Mouse (Mus musculus) left cerebral cortex, postnatal 14 days (tissue): ENCODE measurements around the gene Tlx2. TPM values are rescaled to one million over a fixed set of nuclear protein-coding genes. Genes with fewer than 3 reads are reported as not detected.

ENCODE experiments used
- DNase-seq, 2 experiments: peaks; one replicate each; pipeline ENCODE4 v3.0.0; 2021 to 2022; ENCODE audit warnings: low spot score in 2 of 2, mixed read lengths in 1 of 2
- intact Hi-C: fragments of 180-260 bp; cut with DNase I; formaldehyde crosslinking; loops from one replicate; pipeline ENCODE4 v1.15.1; 2025
- microRNA-seq, 2 experiments: library from miRNA; unstranded; fragments of <30 nt; microRNA quantifications; one replicate each; pipeline ENCODE4 v1.2.0; 2022
- total RNA-seq, 2 experiments: library from RNA; stranded (reverse); gene quantifications; 2 replicates each; pipeline ENCODE4 v1.2.3; 2021

Tlx2 gene
- total RNA-seq, 2 experiments from 2014 or later, result not detected

DNA sequence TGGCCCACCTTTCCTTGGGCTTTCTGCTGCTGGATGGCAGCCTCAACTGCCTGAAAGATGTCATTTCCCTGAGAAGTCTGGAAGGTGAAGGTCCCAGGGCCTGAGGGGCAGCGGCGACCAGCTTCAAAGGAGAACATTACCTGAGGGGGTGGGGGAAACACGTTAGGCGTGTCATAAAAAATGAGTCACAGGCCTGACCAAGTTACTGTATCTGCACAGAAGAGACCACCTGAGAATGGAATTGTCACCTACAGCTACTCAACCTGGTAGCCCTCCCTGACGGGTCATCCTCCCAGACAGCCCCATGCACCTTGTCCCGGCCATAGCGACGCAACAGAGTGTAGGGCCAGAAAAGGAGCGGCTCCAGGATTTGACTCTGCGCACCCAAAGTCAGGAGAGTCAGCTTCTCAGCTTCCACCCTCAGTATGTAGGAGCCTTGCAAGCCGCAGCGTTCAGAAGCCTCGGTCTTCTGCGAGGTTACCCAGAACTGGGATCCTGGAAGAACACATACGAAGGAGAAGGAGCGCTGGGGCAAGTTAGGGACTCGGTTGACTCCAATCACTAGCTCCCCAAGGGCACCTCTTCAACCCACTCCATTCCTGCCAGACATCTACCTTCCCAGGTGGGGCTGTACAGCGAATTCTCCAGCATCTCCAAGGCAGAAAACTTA, 38.0 kb downstream of the Tlx2 start:
- intact Hi-C loops, result no loop called here
- no peak for DNase-seq

DNA sequence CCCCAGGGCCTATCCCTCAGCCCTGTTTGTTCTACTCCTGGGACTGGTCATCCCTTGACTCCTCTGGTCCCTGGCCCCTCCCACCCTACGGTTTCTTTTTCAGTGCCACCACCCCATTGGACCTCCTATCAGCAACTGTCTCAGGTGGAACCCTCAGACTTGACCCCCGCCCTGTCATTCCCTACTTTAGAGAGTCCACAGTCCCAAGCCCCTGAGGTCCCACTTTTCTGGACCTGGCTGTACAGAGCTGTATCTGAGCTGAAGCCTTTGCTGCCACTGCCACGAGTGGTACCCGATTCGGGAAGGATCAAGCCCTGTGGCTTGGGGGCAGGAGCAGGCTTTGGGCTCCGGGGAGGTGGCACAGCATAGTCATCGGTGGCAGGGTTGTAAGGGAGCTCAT, 39.0 kb downstream of the Tlx2 start:
- intact Hi-C loops, result no loop called here
- no peak for DNase-seq

DNA sequence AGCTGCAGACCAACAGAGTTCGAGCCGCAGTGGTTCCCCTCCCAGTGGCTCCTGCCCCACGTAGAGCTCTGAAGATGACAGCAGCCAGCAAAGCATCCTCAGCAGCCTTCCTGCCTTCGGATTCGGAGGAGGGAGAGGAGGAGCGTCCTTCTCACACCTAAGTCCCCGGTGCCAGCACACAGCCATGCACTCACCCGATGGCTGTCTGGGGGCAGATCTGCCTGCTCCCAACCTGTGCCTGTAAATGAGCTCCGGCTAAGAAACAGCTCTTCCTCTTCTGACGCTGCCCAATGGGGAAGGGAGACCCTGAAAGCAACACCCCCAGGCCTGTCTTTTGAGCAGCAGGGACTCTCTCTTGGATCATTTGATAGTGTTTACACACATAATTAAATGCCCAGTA, 40.3 kb downstream of the Tlx2 start:
- no peak for DNase-seq
- intact Hi-C loops, result no loop called here

DNA sequence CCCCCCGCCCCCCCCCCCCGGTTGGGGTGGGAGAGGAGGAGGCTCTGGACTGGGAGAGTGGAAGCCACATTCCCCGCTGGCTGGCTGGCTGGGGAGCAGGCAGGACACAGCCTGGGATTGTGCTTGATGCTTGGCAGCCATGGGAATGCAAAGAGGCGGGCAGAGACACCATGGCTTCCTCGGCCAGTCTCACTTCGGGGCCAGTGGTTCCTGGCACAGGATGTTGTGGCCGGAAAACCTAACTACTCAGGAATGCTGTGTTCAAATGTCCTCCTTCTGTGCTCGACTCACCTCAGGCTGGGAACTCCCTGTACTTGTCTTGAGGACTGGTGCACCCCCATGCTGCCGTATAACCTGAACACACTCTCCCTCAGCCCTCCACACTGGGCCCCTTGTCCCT, 42.4 kb downstream of the Tlx2 start:
- no peak for DNase-seq
- intact Hi-C loops, result no loop called here

DNA sequence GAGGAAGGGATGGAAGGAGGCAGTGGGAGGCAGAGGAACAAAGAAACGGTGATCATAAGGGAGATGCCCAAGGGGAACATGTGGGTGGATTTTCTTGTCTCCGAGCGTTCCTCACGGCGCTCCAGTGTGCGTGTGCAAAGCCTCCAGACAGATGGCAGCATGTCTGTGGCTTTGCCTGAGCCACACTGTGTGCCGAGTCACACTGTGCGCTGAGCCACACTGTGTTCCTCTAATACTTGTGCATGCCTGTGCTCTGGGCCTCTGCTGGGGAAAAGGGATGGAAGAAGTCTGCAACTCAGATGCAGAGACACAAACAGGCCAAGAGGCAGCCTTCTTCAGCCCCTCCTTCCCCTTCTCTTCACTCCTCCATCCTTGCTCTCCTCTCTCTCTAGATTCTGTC, 42.8 kb downstream of the Tlx2 start:
- DNase-seq, result no peak
- intact Hi-C loops, result no loop called here

DNA sequence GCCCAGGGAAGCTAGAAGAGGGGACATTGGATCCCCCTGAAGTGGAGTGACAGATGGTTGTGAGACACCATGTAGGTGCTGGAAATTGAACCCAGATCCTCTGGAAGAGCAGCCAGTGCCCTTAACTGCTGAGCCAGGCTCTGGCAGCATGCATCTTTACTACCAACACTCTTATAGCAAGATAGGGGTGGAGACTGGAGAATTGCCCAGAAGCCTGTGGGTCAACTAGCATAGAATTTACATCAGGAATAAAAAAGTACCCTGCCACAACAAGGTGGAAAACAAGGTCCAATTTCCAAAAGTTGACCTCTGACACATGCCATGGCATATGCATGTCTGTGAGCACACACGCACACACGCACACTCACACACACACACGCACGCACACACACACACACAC, 44.9 kb downstream of the Tlx2 start:
- intact Hi-C loops, result no loop called here

DNA sequence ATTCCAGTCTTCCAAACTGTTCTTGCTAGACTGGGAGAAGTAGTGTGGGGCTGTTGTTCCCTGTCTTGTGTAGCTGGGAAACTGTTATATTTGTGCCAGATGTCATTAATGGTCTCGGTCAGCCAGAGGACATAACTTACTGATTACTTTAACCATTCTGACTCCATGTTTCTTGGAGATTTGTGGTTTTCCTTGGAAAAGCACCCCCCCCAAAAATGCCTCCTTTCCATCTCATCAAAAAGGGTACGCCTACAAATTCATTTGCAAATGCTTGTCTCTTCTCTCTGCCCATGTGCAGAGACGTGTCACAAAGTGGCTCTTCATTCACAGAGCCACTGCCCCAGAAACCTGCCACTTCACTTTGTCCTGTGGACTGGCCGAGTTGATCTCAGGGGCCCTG, 45.7 kb downstream of the Tlx2 start:
- DNase-seq, result no peak
- intact Hi-C loops, result no loop called here

More for the DNA sequence above, 44.9 kb downstream of the Tlx2 start:
- DNase-seq, result no peak

DNA sequence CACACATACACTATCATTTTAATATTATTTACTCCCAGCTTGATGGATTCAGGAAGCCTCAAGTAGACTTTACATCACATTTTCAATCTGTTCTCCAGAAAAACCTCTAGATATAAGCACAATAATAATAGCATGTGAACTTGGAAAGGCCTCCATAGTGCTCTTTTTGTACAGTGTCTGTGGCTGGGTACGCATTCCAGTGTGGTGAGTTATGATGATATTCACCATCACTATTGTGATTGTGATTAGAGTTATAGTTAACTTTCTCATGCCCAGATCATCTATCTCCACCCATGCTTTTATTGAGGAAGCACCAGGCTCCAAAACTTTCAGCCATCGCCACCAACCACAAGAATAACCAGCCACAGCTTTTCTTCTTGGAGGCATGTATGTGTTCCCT, 46.3 kb downstream of the Tlx2 start:
- intact Hi-C loops, result no loop called here
- DNase-seq, result no peak

DNA sequence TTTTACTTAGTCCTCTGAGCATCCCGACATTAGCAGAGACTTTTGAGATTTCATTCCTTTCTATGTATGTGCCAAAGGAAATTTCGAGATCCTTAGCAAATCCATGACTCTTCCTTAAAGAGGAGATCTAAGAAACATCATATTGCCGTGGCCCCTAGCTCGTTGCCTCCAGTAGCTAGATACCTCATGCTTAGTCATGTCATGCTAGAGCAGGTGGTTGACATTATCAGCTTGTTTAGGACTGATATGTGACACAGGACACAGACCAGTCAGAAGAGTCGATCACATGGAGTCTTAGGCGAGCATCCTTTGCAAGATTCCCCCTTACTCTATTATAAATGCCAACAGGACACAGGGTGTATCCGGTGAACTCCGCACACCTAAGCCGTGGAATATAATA, 47.1 kb downstream of the Tlx2 start:
- no peak for DNase-seq
- intact Hi-C loops, result no loop called here

DNA sequence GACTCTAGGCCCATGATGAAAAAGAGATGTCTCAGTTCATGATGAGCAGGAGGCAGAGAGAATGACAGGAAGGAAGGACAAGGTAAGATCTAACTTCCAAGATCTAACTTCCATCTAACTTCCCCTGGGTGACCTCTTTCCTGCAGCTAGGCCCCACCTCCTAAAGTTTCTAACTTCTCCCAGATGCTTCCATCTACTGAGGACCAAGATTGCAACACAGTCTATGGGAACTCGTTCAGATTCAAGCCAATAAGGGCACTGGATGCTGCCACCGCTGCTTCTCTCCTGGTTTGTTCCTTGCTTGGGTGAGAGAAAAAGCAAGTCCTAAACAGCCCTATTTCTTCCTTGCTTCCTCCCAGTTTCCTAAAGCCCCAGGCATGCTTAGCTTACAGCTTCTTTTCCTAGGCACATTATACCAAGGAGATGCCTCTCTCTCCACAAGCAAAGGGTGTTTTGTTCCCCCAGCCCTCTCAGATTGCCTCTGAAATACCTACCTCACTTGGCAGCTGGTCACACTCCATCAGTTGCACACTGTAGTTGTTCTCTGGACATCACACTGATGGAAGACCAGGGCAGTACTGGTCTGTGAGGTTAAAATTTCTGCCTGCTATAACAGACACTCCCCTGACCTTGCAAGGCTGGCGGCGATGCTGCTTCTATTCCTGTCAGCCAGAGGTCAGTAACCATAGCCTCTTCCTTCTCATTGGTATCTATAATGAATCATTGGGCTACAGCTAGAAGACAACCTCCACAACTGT, 49.1 kb downstream of the Tlx2 start:
- no peak for DNase-seq
- intact Hi-C loops, result no loop called here

DNA sequence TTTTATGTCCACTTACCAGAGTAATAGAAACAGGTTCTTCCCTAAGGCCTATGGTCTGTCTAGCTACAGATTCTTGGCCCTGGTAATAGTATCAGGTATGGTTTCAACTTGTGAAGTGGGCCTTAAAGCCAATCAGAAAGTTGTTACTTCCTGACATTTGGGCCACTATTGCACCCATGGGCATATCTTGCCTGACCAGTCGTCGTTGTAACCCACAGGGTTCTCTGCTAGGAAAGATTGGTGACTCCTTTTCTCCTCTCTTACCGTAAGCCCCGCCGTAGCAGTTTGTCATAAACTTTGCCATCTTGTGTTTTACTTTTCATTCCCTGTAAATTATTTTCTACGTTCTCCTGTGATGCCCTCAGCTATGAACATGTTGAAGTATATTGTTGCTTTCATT, 50.0 kb downstream of the Tlx2 start:
- DNase-seq, result no peak
- intact Hi-C loops, result no loop called here

DNA sequence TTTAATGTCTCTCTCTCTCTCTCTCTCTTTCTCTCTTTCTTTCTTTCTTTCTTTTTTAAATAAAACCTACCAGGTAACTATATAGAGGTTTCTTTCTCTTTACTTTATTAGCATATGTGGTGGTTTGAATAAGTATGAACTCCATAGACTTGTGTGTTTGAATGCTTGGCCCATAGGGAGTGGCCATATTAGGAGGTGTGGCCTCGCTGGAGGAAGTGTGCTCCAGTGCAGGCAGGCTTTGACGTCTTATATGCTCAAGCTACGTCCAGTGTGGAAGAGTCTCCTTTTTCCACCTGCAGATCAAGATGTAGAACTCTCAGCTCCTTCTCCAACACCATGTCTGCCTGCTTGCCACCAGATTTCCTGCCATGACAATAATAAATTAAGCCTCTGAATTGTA, 51.0 kb downstream of the Tlx2 start:
- intact Hi-C loops, result no loop called here
- DNase-seq, result no peak

Small RNA genes within 50 kb of the gene (microRNA-seq; reads per million reads assigned to microRNA genes)
- gene Mir3470a, result 0 reads per million in 2 experiments
- 0 to 0.53 reads per million in 2 experiments for gene Mir7040

Other genes with a start within 250 kb of the Tlx2 start
- gene Sema4f, start 130.5 kb downstream of the Tlx2 start, total RNA-seq, result 10 to 100 TPM; 44.5 to 45.6 TPM
- gene M1ap, start 123.4 kb downstream of the Tlx2 start, total RNA-seq, result under 1 TPM in 1 of 2 experiments, not detected in 1; 0.23 TPM
- gene Dok1, start 36.8 kb downstream of the Tlx2 start, total RNA-seq, result 1 to 10 TPM; 1.5 to 2.3 TPM
- 1 to 10 TPM; 3.0 to 3.3 TPM for gene Loxl3, start 36.1 kb downstream of the Tlx2 start, total RNA-seq
- gene Aup1, start 15.8 kb downstream of the Tlx2 start, total RNA-seq, result 100 to 1,000 TPM; 104 to 113 TPM
- 10 to 100 TPM; 52.2 to 57.5 TPM for gene Htra2, start 15.0 kb downstream of the Tlx2 start, total RNA-seq
- gene Dqx1, start 12.4 kb downstream of the Tlx2 start, total RNA-seq, result under 1 TPM; 0.44 to 0.79 TPM
- gene Pcgf1, start 7.6 kb upstream of the Tlx2 start, total RNA-seq, result 10 to 100 TPM; 21.9 to 24.3 TPM
- gene Lbx2, start 16.1 kb upstream of the Tlx2 start, total RNA-seq, result under 1 TPM in 1 of 2 experiments, not detected in 1; 0.46 TPM
- gene Ccdc142, start 31.3 kb upstream of the Tlx2 start, total RNA-seq, result 1 to 10 TPM; 3.5 to 4.9 TPM
- 1 to 10 TPM; 4.1 to 5.5 TPM for gene Gm42688, start 31.3 kb upstream of the Tlx2 start, total RNA-seq
- gene Mrpl53, start 38.7 kb upstream of the Tlx2 start, total RNA-seq, result 10 to 100 TPM; 61.7 to 64.8 TPM
- 10 to 100 TPM; 24.4 to 27.3 TPM for gene Mogs, start 45.2 kb upstream of the Tlx2 start, total RNA-seq
- 10 to 100 TPM; 44.2 to 53.8 TPM for gene Wbp1, start 51.3 kb upstream of the Tlx2 start, total RNA-seq
- gene Ino80b, start 55.1 kb upstream of the Tlx2 start, total RNA-seq, result 10 to 100 TPM; 15.1 to 18.8 TPM
- 10 to 100 TPM; 55.2 to 62.4 TPM for gene Rtkn, start 65.2 kb upstream of the Tlx2 start, total RNA-seq
- 10 to 100 TPM; 29.0 to 31.6 TPM for gene Wdr54, start 86.1 kb upstream of the Tlx2 start, total RNA-seq
- gene 1700003E16Rik, start 86.1 kb upstream of the Tlx2 start, total RNA-seq, result 10 to 100 TPM; 31.4 to 32.5 TPM
- gene Dctn1, start 95.6 kb upstream of the Tlx2 start, total RNA-seq, result 100 to 1,000 TPM; 341 to 348 TPM
- gene Slc4a5, start 149.5 kb upstream of the Tlx2 start, total RNA-seq, result 1 to 10 TPM; 1.1 TPM